Mouse (Mus musculus): ENCODE results near the gene Mnt.

DNA sequence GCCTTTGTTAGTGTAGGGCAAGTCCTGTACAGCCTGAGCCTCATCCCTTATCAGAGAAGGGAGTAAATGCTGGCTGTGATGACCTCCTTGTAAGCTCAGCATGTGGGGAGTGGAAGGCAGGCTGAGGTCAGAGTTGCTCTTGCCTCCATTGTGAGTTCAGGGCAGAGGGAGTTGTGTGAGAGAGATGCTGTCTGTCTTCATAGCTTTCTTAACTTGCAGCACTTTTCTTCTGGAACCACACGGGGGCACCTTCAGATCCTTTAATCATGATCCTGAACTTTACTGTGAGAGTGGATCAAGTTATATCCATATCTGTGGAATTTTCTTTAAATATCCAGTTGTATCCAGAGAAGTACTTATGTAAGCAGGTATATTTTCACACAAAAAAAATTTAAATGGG is 9.3 kb upstream of the Mnt start:
- TF ChIP-seq GATA1 (IDR thresholded peaks at IDR 0.05; ENCODE audit: borderline replicate concordance, low read length) (no peak), FLI1 (IDR thresholded peaks at IDR 0.05; ENCODE audit: low read length) (no peak)
